In genomic region chr12:35504081-35504480, GRCm38 (mm10) we compare ENCODE assay signal across 16 mouse cellular contexts. TPM values are rescaled to one million over a fixed set of nuclear protein-coding genes. Genes with fewer than 3 reads are reported as not detected.
A peak's percentile ranks its signal among the peaks of the same experiment; 100 is the strongest.
DNase-seq lines count a peak whose midpoint lies in the region; ATAC-seq and TF ChIP-seq lines count a peak whose summit lies in the region.
"Had no signal": no experiment of that assay in that cellular context is flagged by ENCODE, and none has a peak within 500 bp of the region (broad histone marks: within the 10 kb centered on the region; RNA-seq: fewer than 3 reads in every experiment).

No protein-coding gene starts in this region.

- ATAC-seq in heart, embryonic 15.5 days (replicated peaks; ENCODE audit: insufficient number of reproducible peaks, insufficient read depth, low FRiP score, low read depth): no peak

- WGBS in heart, embryonic 15.5 days: 70% methylated on average over 15 of the region's 15 CpGs
- WGBS in heart, adult 2 months: 77% methylated on average over 15 of the region's 15 CpGs

- no peak overlapping the region for H3K27ac ChIP-seq in heart, embryonic 15.5 days
- H3K27ac ChIP-seq in heart, adult 2 months: no peak overlapping the region
- H3K27ac ChIP-seq: embryonic facial prominence, embryonic 10.5 days; heart, embryonic 10.5 days; limb, embryonic 15.5 days had no signal

- no peak for TF ChIP-seq CTCF in heart, adult 2 months (IDR thresholded peaks at IDR 0.05)

- no peaks in the 10 kb centered on the region for H3K36me3 ChIP-seq in heart, embryonic 15.5 days
- H3K36me3 ChIP-seq in heart, adult 2 months (ENCODE audit: control insufficient read depth, insufficient read depth, low read length): no peaks in the 10 kb centered on the region; the same call in 1 of the 2 replicates
- H3K36me3 ChIP-seq: G1E; heart, embryonic 10.5 days had no signal

- no peak for TF ChIP-seq POLR2A in heart, adult 2 months (IDR thresholded peaks at IDR 0.05; ENCODE audit: insufficient read depth, low read depth, low read length)

- no peak overlapping the region for H3K4me3 ChIP-seq in heart, embryonic 15.5 days
- H3K4me3 ChIP-seq in heart, adult 2 months: no peak overlapping the region
- H3K4me3 ChIP-seq: embryonic facial prominence, embryonic 10.5 days; heart, embryonic 10.5 days; limb, embryonic 15.5 days had no signal

- DNase-seq in heart, adult 2 months: no peak
- DNase-seq in right cerebral cortex, adult 18-20 months: peak; percentile 5
- no peak for DNase-seq in right cerebral cortex, postnatal 4 days
- DNase-seq in brain, adult 2 months (ENCODE audit: low read depth, low spot score): peak; percentile 34
- peak; percentile 59 for DNase-seq in yolk sac, embryonic 10.5 days (ENCODE audit: low spot score)
- DNase-seq in thymus, postnatal 10 days (ENCODE audit: low spot score in 2 of 2): no peak
- DNase-seq: cerebellum, adult 8-10 months; gastrocnemius, postnatal 36 days; layer of hippocampus, adult 9-11 months; thymus, postnatal 36 days had no signal

- H3K9me3 ChIP-seq in heart, embryonic 15.5 days (replicated peaks): no peaks in the 10 kb centered on the region
- H3K9me3 ChIP-seq: embryonic facial prominence, embryonic 10.5 days; heart, embryonic 10.5 days; limb, embryonic 15.5 days had no signal

- intact Hi-C loops in heart, adult 2 months (cut with DNase I): no loop called here

- no peak for TF ChIP-seq EP300 in heart, adult 2 months (IDR thresholded peaks at IDR 0.05; ENCODE audit: insufficient read depth, low read depth, low read length)

- H3K79me2 ChIP-seq in heart, adult 2 months (replicated peaks; ENCODE audit: control insufficient read depth, insufficient read depth, low read length): no peaks in the 10 kb centered on the region

- H3K9ac ChIP-seq in heart, embryonic 15.5 days: no peak overlapping the region
- no peak overlapping the region for H3K9ac ChIP-seq in heart, adult 2 months (ENCODE audit: low read depth, low read length)
- H3K9ac ChIP-seq: limb, embryonic 15.5 days; lung, embryonic 14.5 days had no signal

- peak overlapping the region; percentile 20; the same call in 1 of the 2 replicates for H3K4me2 ChIP-seq in heart, embryonic 15.5 days
- H3K4me2 ChIP-seq: limb, embryonic 15.5 days; lung, embryonic 14.5 days had no signal

- no peaks in the 10 kb centered on the region for H3K27me3 ChIP-seq in heart, embryonic 15.5 days
- no peaks in the 10 kb centered on the region for H3K27me3 ChIP-seq in heart, adult 2 months (ENCODE audit: control insufficient read depth, insufficient read depth, low read length)
- H3K27me3 ChIP-seq: limb, embryonic 15.5 days had no signal

- no peaks in the 10 kb centered on the region for H3K4me1 ChIP-seq in heart, embryonic 15.5 days (replicated peaks)
- no peaks in the 10 kb centered on the region for H3K4me1 ChIP-seq in heart, adult 2 months (ENCODE audit: control insufficient read depth, insufficient read depth, low read length)
- H3K4me1 ChIP-seq: heart, embryonic 10.5 days; limb, embryonic 15.5 days had no signal

RNA-seq across cellular contexts. Expression of gene Ahr, which starts 30.8 kb away (rescaled TPM):
- 2.4 and 5.0 TPM in 2 replicates for polyA plus RNA-seq in heart, embryonic 15.5 days (2015; fragmentation: Nextera tagmentation; extraction: Ambion mirVana)
- 1 to 10 TPM; 2.8 to 5.6 TPM for total RNA-seq in heart, adult 2 months (2021)
- polyA plus RNA-seq in heart, adult 2 months (2012; rRNA removed): 2.6 and 4.3 TPM in 2 replicates
- polyA plus RNA-seq: G1E had no signal

Comparison
In these comparisons a context has a peak if more than half of its experiments do, and no peak if none do; other contexts are left out.
1. DNase-seq: peak in right cerebral cortex, adult 18-20 months (single experiment), brain, adult 2 months (single experiment) and yolk sac, embryonic 10.5 days (single experiment); none in heart, adult 2 months (0 of 2), right cerebral cortex, postnatal 4 days (single experiment) and thymus, postnatal 10 days (0 of 2).